13 mouse cellular contexts compared by ENCODE assay signal in genomic region chr2:117780287-117780686, GRCm38 (mm10).
A peak's percentile ranks its signal among the peaks of the same experiment; 100 is the strongest.
DNase-seq lines count a peak whose midpoint lies in the region; ATAC-seq and TF ChIP-seq lines count a peak whose summit lies in the region.
"Had no signal": no experiment of that assay in that cellular context is flagged by ENCODE, and none has a peak within 500 bp of the region (broad histone marks: within the 10 kb centered on the region; RNA-seq: fewer than 3 reads in every experiment).

No protein-coding gene starts in this region.

- WGBS in kidney, postnatal 0 days = 89% methylated on average over 3 of the region's 3 CpGs
- WGBS in kidney, embryonic 14.5 days = 88% methylated on average over 3 of the region's 3 CpGs
- 81% methylated on average over 3 of the region's 3 CpGs for WGBS in embryonic facial prominence, embryonic 10.5 days
- WGBS in thymus, adult 2 months = 79% methylated on average over 3 of the region's 3 CpGs

- no peaks in the 10 kb centered on the region for H3K27me3 ChIP-seq in kidney, postnatal 0 days (ENCODE audit: insufficient read depth, low read length)
- H3K27me3 ChIP-seq in kidney, embryonic 14.5 days (ENCODE audit: control insufficient read depth, insufficient read depth, low read length) = no peaks in the 10 kb centered on the region
- no peaks in the 10 kb centered on the region for H3K27me3 ChIP-seq in embryonic facial prominence, embryonic 10.5 days (replicated peaks; ENCODE audit: low read depth, poor library complexity, severe bottlenecking)
- H3K27me3 ChIP-seq in thymus, adult 2 months (ENCODE audit: control insufficient read depth, insufficient read depth, low read length) = no peaks in the 10 kb centered on the region
- H3K27me3 ChIP-seq: embryonic facial prominence, embryonic 15.5 days; hindbrain, embryonic 12.5 days had no signal

- ATAC-seq in kidney, postnatal 0 days (replicated peaks; ENCODE audit: low FRiP score, low read depth) = no peak
- no peak for ATAC-seq in kidney, embryonic 14.5 days (ENCODE audit: low FRiP score, low TSS enrichment)
- ATAC-seq in megakaryocyte progenitor cell, adult 5-6 weeks (replicated peaks; ENCODE audit: poor library complexity) = 0 out of 2 replicates have a peak, but pooled peaks have one; percentile 34

- H3K36me3 ChIP-seq in kidney, postnatal 0 days (ENCODE audit: insufficient read depth, low read length) = no peaks in the 10 kb centered on the region
- no peaks in the 10 kb centered on the region for H3K36me3 ChIP-seq in kidney, embryonic 14.5 days (ENCODE audit: control insufficient read depth, insufficient read depth, low read length)
- H3K36me3 ChIP-seq in embryonic facial prominence, embryonic 10.5 days (replicated peaks) = no peaks in the 10 kb centered on the region
- H3K36me3 ChIP-seq in thymus, adult 2 months (ENCODE audit: control insufficient read depth, insufficient read depth, low read length) = no peaks in the 10 kb centered on the region
- H3K36me3 ChIP-seq: embryonic facial prominence, embryonic 15.5 days; hindbrain, embryonic 12.5 days had no signal

- TF ChIP-seq CTCF in kidney, postnatal 0 days (IDR thresholded peaks at IDR 0.05; ENCODE audit: low read depth) = 0 out of 2 replicates have a peak, but pooled peaks have one; percentile 31
- TF ChIP-seq CTCF in thymus, adult 2 months (IDR thresholded peaks at IDR 0.05; ENCODE audit: borderline replicate concordance, control insufficient read depth, extremely low read depth, insufficient read depth, low read length, poor library complexity) = no peak

- H3K4me2 ChIP-seq in kidney, postnatal 0 days (ENCODE audit: low read length) = no peak overlapping the region
- H3K4me2 ChIP-seq in kidney, embryonic 14.5 days (replicated peaks; ENCODE audit: low read depth, low read length) = no peak overlapping the region
- H3K4me2 ChIP-seq: embryonic facial prominence, embryonic 15.5 days; hindbrain, embryonic 12.5 days had no signal

- intact Hi-C loops in left cerebral cortex, postnatal 14 days (cut with DNase I) = no loop called here

- no peak for TF ChIP-seq POLR2A in thymus, adult 2 months (IDR thresholded peaks at IDR 0.05; ENCODE audit: control insufficient read depth, extremely low read depth, insufficient read depth, low read length, poor library complexity)

- H3K27ac ChIP-seq in kidney, postnatal 0 days = no peak overlapping the region
- no peak overlapping the region for H3K27ac ChIP-seq in kidney, embryonic 14.5 days (ENCODE audit: low read depth, low read length)
- no peak overlapping the region for H3K27ac ChIP-seq in embryonic facial prominence, embryonic 10.5 days (replicated peaks)
- H3K27ac ChIP-seq in thymus, adult 2 months (ENCODE audit: control insufficient read depth, insufficient read depth, low read length) = no peak overlapping the region
- H3K27ac ChIP-seq: embryonic facial prominence, embryonic 15.5 days; hindbrain, embryonic 12.5 days; left cerebral cortex, adult 2 months; macrophage had no signal

- no peaks in the 10 kb centered on the region for H3K9me3 ChIP-seq in kidney, postnatal 0 days (replicated peaks; ENCODE audit: low read length)
- H3K9me3 ChIP-seq in kidney, embryonic 14.5 days (ENCODE audit: control insufficient read depth, low read length) = no peaks in the 10 kb centered on the region
- H3K9me3 ChIP-seq in embryonic facial prominence, embryonic 10.5 days = no peaks in the 10 kb centered on the region
- H3K9me3 ChIP-seq: embryonic facial prominence, embryonic 15.5 days; hindbrain, embryonic 12.5 days had no signal

- no peak overlapping the region for H3K4me3 ChIP-seq in kidney, postnatal 0 days (replicated peaks; ENCODE audit: low read depth, low read length)
- no peak overlapping the region for H3K4me3 ChIP-seq in kidney, embryonic 14.5 days (ENCODE audit: low read length)
- H3K4me3 ChIP-seq in embryonic facial prominence, embryonic 10.5 days = no peak overlapping the region
- no peak overlapping the region for H3K4me3 ChIP-seq in thymus, adult 2 months (ENCODE audit: control insufficient read depth, insufficient read depth, low read length)
- H3K4me3 ChIP-seq: embryonic facial prominence, embryonic 15.5 days; hindbrain, embryonic 12.5 days; left cerebral cortex, adult 2 months had no signal

- no peak overlapping the region for H3K9ac ChIP-seq in kidney, postnatal 0 days (ENCODE audit: low read depth, low read length)
- no peak overlapping the region for H3K9ac ChIP-seq in kidney, embryonic 14.5 days (ENCODE audit: low read depth, low read length)
- H3K9ac ChIP-seq: embryonic facial prominence, embryonic 15.5 days; hindbrain, embryonic 12.5 days had no signal

- DNase-seq in kidney, postnatal 0 days (ENCODE audit: low spot score) = no peak
- peak; percentile 46 for DNase-seq in NIH3T3 (ENCODE audit: low read depth)
- peak; percentile 37 to 46 for DNase-seq in lung, adult 18-20 months
- DNase-seq in embryonic facial prominence, embryonic 10.5 days (ENCODE audit: low spot score) = no peak
- no peak for DNase-seq in left cerebral cortex, postnatal 14 days (ENCODE audit: low spot score in 2 of 2)
- DNase-seq in thymus, adult 2 months = no peak
- DNase-seq: right cerebral cortex, adult 18-20 months had no signal

- H3K4me1 ChIP-seq in kidney, postnatal 0 days (replicated peaks; ENCODE audit: insufficient read depth, low read length) = no peaks in the 10 kb centered on the region
- H3K4me1 ChIP-seq in kidney, embryonic 14.5 days (ENCODE audit: control insufficient read depth, insufficient read depth, low read length) = no peaks in the 10 kb centered on the region
- no peaks in the 10 kb centered on the region for H3K4me1 ChIP-seq in embryonic facial prominence, embryonic 10.5 days
- no peaks in the 10 kb centered on the region for H3K4me1 ChIP-seq in thymus, adult 2 months (replicated peaks; ENCODE audit: control insufficient read depth, insufficient read depth, low read length)
- H3K4me1 ChIP-seq: embryonic facial prominence, embryonic 15.5 days; hindbrain, embryonic 12.5 days had no signal

Comparison
In these comparisons a context has a peak if more than half of its experiments do, and no peak if none do; other contexts are left out.
1. DNase-seq: peak in NIH3T3 (single experiment) and lung, adult 18-20 months (2 of 2); none in kidney, postnatal 0 days (single experiment), embryonic facial prominence, embryonic 10.5 days (single experiment), left cerebral cortex, postnatal 14 days (0 of 2) and thymus, adult 2 months (single experiment).